Mouse (Mus musculus): Measurements from ENCODE around the gene Prok2.

Prok2 gene

DNA sequence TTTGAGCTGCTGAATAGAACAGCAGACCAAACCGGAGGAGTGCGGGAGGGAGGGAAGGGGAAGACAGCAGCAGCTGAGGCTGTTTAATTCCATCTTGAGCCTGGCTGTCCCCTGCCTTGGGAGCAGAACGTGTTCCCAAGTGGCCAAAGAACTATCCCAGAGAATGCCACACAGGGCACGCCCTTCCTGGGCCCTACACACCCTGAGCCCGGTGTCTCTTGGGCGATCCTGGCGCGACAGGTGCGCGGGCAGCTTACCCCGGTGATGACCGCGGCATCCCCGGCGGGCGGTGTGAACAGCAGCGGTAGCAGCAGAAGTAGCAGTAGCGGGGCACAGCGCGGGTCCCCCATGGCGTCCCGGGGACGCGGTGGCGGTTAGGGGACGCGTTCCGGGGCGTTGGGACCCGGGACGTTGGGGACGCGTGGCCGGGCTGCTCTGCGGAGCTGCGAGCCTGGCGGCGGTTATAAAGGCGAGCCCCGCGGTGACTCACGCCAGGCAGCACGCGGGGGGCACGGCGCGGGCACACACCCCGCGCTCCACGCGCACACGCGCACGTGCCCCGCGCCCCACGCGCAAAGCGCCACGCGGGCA, at the start of gene Prok2:
Gene Prok2, minus strand, starts transcription at position 422 of the 591 bp plus-strand sequence.
- no peak for DNase-seq (ENCODE audit: low spot score)

DNA sequence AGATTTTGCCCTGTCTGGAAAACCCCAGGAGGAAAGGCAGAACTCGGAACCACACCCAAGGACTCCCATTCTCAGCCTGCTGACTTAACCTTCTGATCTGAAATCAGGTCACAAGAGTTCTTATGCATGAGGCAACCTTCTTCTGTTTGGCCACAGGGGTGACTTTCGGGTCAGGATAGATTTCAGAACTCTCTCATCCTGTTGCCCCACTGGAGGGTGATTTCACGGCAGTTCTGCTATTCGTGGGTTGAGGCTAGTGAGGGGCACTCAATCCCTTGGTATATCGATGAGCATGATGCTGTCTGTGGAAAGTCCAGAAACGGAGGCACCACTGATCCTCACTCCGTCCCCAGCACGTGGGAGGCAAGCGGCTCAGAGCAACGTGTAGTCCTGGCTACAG, 48.5 kb upstream of the Prok2 start:
- no peak for DNase-seq (ENCODE audit: low spot score)

DNA sequence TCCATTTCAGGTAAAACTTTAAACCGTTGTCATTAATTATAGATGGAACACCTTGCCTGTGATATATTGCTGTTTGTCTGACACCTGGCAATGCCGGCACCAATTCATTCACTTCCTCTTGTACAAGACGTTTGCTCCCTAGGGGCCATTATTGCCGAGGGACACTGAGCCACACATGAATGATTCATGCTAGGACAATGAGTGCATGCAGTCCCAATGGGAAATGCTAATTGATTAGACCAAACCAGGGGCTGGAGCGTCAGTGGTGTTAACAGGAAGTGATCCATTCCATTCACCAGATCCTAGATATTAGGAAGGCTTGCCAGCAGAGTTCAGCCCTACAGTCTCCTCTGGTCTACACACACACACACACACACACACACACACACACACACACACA, 42.3 kb upstream of the Prok2 start:
- DNase-seq (ENCODE audit: low spot score), result no peak

DNA sequence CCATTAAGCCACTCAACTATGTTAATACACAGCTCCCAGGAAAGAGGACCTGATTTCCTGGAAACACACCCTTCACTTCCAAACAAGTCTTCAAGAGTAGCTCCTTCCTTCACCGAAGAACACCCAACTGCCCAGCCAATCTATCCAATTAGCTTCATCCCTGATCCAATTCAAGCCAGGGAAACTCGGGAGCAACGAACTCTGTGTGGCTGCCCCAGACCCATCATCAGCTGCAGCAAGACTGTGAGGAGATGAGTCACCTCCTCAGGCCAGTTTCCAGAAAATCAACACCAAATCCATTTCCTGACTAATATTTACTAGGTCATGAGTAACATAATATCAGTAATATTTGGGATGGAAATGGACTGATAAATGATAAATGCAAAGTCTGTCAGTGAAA, 38.7 kb upstream of the Prok2 start:
- no peak for DNase-seq (ENCODE audit: low spot score)

DNA sequence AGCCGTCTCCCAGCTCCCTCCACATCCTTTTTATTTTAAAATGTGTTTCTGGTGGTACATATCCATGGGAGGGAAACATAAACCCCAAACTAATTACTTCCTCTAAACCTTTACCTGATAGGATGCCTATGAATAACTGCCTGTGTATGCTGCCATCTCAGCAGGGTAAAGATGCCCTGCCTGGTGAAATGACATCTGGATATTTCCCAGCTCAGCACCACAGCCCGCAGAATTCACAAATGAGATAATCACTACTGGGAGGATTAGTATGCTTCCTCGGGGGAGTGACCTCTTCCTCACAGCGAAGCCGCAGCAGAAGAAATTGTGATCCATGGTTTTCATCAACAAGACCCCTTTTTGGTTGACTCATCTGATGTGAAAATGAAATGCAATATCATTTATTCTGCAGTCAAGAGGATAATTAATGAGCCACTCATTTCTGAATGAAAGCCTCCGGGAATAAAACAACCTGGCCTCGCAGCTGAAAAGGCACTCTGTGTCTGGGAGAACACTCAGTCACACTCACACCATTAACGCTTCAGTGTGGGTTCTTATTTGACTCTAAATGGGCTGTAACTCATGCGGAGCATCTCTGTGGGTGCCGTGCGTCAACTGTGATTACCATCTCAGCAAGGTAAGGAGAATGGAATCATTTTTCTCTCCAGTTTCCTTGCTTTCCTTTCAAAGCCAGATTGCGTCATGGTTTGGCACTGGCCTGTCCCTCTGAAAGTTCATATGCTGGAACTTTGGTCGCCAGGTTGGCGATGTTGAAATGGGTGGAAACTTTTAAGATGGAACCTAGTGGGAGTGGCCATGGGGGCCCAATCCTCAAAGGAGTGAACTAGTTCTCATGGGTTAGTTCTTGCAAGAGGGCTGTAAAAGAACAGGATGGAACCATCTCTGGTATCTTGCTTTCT, 36.1 kb upstream of the Prok2 start:
- DNase-seq (ENCODE audit: low spot score), result no peak

DNA sequence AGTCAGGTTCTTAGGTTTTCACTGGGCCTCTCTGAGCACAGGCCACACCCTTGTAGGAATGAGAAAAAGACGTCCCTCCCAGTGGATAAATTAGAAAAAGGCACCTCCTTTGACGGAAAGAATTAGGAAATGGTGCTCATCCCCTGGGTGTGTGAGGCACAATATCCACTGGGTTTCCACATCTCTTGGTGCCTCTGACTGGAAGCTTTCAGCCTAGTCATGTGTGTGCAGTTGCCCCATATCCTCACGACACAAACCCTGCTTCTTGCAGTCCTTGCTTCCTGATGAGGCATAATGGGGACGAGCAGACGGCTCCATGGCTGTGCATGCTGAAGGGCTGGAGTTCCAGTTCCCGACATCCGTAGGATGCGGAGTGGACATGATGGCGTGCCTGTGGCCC, 29.9 kb upstream of the Prok2 start:
- no peak for DNase-seq (ENCODE audit: low spot score)

- peak; percentile 23 for DNase-seq (ENCODE audit: low spot score)
Observed at GRCm38 (mm10) chr6:99751308-99751707, 25.1 kb upstream of the Prok2 start.

DNA sequence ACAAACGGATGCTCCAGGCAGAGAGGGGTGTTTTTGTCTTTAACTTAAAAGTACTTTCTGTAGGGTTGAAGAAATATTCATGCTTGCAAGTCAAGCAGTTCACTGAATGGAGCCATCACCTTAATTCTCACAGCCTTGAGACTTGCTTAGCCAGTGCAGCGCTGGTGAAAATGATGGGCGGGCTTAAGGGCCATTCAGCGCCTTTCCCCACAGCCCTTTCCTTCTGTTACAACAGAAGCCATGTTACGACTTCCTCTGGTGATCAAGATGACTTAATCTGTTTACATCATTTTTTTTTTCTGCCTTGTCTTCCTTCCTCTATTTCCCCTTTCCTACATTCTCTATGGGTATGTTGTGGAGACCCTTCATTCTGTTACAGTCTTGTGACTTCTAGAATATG, 20.1 kb upstream of the Prok2 start:
- DNase-seq (ENCODE audit: low spot score), result no peak

GRCm38 (mm10) chr6:99742866-99743265, 16.7 kb upstream of the Prok2 start:
- DNase-seq (ENCODE audit: low spot score), result peak; percentile 11

GRCm38 (mm10) chr6:99734666-99735065, 8.5 kb upstream of the Prok2 start:
- DNase-seq (ENCODE audit: low spot score), result no peak

GRCm38 (mm10) chr6:99732673-99733072, 6.5 kb upstream of the Prok2 start:
- DNase-seq (ENCODE audit: low spot score), result no peak

GRCm38 (mm10) chr6:99731926-99732325, 5.7 kb upstream of the Prok2 start:
- DNase-seq (ENCODE audit: low spot score), result no peak

DNA sequence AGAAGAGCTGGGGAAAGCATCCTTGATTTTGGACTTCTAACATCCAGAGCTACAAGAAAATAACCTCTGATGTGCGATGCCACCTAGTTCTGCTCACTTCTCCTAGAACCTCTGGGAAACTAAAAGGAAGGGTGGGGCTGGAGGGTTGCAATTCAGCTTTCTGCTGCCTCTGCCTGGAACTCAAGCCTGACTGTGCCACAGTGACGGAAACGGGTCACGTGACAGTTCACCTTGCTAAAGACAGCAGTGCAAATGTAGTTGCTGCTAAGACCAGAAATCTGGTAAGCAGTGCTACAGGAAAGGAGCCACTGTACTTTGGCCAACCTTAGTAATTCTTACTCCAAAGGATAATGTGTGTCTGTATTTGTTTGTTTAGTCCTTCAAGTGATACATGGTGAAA, 3.7 kb upstream of the Prok2 start:
- DNase-seq (ENCODE audit: low spot score), result no peak

DNA sequence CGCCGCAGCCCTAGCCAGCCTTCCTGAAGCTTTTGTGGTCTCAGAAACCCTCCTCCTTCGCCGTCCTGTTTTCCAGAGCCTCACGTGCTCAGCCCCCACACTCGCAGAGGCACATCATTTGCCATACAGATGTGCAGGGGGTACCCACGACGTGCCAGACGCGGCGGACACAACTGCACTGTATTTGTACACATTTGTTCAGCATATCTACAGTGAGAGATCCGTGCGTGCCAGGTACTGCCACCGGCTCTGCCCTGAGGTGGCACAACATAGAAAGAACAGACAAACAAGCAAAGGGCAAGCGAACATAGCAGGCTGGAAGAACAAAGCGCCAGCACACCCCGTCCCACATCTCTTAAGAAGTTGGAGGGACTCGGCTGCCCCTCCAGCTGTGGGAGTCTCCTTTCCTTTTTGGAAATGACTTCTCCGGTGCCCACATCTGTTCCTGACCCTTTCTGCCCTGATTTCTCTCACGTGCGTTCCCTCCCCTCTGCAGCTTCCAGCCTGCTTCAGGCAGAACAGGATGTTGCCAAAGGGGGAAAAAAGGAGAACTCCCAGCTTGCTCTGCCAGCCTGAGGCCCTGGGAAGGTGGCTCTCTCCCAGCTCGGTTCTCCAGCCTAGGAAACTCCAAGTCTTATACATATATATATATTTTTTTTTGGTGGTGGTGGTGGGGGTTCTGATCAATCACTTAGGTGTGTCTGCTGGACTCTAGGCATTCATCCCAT, 548 bp upstream of the Prok2 start:
- DNase-seq (ENCODE audit: low spot score), result no peak

DNA sequence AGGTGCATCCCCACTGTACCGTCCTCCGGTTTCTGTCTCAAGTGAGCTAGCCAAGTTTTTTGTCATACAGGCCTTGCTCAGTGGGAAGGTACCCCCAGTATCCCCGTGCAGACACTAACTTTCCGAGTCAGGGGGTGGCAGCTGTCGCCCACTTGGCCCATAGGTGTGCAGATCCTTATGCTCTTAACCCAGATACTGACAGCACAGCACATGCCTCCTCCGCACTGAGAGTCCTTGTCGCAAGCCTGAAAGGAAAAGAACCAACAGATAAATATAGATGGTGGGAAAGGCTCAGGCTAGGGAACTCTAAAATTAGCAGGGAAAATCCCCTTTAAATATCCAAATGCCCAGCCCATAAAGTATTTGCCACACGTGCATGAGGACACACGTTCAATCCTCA, 3.8 kb downstream of the Prok2 start:
- DNase-seq (ENCODE audit: low spot score), result no peak

DNA sequence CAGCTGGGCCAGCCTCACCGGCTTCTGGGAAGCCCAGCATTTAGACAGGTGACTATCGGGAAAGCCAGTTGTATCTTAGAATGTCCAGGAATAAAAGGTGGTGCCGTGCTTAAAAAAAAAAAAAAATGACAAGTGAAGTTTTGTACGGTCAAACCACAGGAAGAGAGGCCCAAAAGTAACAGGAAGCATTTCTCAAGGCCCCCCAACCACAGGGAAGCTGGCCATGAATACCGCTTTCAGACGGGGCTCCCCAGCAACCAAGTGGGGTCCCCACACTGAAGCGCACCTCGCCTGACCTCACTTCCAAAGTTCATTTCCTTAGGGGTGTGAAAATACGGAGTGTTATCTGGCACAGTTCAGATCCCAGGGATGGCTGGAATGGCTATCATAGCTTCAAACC, 5.2 kb downstream of the Prok2 start:
- DNase-seq (ENCODE audit: low spot score), result no peak

- no peak for DNase-seq (ENCODE audit: low spot score)
Observed at GRCm38 (mm10) chr6:99715913-99716312, 10.3 kb downstream of the Prok2 start.

DNA sequence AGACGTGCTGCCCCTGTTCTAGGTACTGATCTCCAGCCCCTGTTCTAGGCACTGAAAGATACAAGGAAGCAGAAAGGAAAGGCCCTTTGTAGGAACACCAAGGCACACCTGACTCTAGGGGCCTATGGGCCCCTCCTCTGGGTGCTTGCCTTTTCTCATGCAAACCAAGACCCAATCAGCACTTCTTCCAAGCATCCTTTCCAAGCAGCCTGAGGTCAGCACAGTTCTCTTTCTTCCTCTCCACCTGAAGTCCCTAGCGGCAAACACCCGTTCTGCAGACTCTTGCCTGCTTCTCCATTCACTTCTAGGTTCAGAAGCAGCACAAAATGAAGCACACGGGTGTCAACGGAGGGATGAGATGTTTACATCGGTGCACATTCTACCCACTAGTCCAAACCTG, 11.0 kb downstream of the Prok2 start:
- no peak for DNase-seq (ENCODE audit: low spot score)

- no peak for DNase-seq (ENCODE audit: low spot score)
Observed at GRCm38 (mm10) chr6:99713256-99713655, 12.9 kb downstream of the Prok2 start.

DNA sequence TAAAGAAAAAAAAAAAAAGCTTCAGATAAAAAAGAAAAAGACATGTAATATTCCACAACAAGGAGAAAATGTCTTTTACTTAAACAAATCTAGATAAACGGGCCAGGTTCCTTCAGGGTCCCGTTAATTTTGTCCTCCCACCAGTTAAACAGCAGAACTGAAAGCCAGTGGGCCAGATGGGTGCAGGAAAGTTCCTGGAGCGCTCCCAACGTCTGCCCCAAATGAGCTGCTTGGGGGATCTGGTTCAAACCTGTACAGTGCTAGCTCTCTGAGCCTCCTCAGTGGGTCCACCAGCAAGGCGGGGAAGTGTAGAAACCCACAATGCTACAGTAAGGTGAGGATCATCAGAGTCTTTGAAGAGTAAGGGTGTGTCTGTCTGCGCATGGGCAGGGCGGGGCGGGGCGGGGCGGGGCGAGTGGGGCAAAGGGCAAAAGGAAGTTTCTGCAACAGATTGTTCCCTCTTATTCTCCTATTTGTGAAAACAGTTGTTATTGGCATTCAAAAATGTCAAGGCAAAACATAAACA, 14.6 kb downstream of the Prok2 start:
- DNase-seq (ENCODE audit: low spot score), result no peak

DNA sequence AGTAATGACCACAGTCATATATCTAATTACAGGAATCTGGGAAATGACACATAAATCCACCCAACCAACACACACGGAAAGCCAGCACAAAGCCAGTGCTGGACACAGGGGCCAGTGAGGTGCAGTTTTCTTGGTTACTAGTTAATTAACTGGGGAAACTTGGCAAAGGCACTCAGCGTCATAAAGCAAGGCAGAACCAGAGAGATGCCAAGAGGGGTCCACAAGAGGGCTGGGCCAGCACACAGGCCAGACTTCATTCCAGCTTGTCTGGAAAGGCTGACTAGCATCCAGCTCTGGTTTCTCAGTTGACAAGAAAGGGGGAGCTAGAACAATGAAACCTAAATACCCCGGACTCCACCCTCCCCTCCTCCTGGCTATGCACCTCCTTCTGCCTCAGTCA, 25.7 kb downstream of the Prok2 start:
- no peak for DNase-seq (ENCODE audit: low spot score)

GRCm38 (mm10) chr6:99692916-99693841, 33.0 kb downstream of the Prok2 start:
- no peak for DNase-seq (ENCODE audit: low spot score)
